Mouse (Mus musculus): ENCODE results near the gene Nrp1.

Nrp1 gene

GRCm38 (mm10) chr8:128505866-128506265 lies 147.5 kb downstream of the Nrp1 start:
- DNase-seq (ENCODE audit: low spot score in 2 of 2), result no peak

- peak in 1 of 2 experiments; percentile 55 for DNase-seq (ENCODE audit: low spot score in 2 of 2)
Measured at GRCm38 (mm10) chr8:128508723-128509122, 150.3 kb downstream of the Nrp1 start.

GRCm38 (mm10) chr8:128511021-128511420 lies 152.6 kb downstream of the Nrp1 start:
- DNase-seq (ENCODE audit: low spot score in 2 of 2), result no peak

DNA sequence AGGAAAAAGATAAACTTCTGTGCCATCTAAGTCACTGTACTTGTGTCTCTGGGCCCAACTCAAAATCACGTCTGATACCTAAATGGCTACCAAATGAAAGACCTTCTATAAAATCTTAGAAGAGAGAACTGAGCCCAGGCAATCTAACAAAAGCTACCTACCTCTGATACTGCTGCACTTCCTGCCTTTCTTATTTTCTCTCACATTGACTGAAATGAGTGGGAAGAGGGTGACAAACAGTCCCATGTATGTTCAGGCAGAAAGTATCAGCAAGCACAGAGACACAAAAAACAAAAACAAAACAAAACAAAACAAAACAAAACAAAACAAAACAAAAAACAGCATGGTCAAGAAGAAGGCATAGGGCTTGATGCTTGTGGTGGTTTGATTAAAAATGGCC lies 153.3 kb downstream of the Nrp1 start:
- DNase-seq (ENCODE audit: low spot score in 2 of 2), result no peak

GRCm38 (mm10) chr8:128516846-128517446 lies 158.5 kb downstream of the Nrp1 start:
- DNase-seq (ENCODE audit: low spot score in 2 of 2), result no peak

- no peak for DNase-seq (ENCODE audit: low spot score in 2 of 2)
Measured at GRCm38 (mm10) chr8:128517546-128518102, 159.2 kb downstream of the Nrp1 start.

DNA sequence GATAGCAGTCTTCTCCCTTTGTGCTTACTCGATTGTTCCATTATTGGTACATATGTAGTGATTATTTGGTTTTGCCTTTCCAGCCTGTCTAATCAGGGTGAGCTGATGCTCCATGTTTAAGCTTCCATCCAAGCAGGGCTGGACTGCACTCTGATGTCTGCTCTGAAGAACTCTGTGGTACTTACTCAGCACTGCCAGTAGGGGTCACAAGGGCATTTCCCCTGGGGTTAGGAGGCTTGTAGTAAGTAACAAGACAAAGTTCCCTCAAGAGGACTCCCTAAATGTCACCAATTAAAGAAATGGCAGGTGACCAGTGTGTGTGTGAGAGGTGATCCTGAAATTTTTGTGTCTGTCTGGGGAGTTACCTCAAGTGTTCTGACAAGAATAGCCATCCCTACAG lies 161.0 kb downstream of the Nrp1 start:
- no peak for DNase-seq (ENCODE audit: low spot score in 2 of 2)

DNA sequence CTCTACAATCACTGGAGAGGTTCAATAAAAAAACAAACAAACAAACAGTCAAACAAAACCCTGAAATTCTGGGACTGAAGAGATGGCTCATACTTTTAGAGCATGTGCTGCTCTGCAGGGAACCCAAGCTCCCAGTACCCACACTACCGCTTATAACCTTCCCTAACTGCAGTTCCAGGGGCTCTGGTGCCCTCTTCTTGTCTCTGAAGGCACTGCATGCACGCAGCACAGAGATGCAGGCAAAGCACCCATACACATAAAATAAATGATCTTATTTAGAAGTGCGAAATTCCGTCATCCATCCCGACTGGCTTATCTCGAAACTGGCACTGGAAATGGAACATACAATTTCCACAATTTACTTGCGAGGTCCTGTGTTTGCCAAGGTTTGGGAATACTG lies 165.4 kb downstream of the Nrp1 start:
- peak in 1 of 2 experiments; percentile 22 for DNase-seq (ENCODE audit: low spot score in 2 of 2)

GRCm38 (mm10) chr8:128525912-128526311 lies 167.5 kb downstream of the Nrp1 start:
- no peak for DNase-seq (ENCODE audit: low spot score in 2 of 2)

DNA sequence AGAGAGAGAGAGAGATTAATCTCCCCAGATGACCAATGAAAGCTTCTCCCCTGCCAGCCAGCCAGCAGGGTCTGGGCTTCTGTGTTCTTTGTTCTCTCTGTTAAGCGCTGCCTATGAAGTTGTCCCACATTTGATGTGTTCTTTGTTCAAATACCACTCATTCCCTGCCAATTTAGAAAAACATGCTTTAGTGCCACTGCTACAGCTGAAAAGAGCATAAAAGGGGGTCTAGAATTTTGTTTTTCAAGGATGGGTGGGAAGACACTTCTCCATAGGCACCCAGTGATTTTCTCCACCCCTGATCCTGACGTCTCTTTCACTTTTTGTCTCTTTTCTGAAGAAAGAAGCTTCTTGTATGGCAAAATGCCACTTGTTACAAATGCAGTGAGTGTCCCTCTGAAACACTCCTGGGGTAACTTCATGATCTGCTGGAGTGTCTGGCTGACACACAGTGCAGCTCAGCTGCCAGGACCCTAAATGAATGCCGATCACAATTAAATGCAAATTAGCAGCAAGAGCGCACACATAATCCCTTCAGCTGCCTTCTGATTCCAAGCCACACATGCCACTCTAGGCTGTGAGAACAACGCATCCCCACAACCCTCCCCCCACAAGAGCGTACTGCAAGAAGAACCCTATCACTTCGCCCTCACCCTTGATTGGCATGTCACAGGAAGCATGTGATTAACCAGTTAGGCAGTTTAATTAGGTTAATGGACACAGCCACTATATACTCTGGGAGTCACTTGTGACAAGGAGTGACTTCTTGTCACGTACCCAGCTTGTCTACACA lies 170.4 kb downstream of the Nrp1 start:
- DNase-seq (ENCODE audit: low spot score in 2 of 2), result peak in 1 of 2 experiments; percentile 23

DNA sequence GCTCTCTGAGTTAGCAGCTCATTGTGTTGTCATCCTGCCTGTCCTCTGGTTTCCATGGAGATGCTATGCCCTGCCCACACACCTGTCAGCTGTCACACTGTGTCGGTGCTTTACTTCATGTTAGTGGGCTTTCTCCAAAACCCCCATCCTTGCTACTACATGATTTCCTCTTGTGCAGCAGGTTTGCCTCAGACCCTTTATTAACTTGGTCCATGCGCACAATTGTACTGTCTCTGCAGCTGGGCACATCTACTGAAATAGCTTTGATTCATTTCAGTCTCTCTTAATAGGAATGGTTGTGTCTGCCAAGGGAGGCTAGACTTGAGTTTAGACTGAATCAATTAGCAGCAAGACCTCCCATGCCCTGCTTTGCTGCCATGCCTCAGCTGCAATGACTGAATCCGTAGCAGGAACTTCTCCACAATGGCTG lies 176.1 kb downstream of the Nrp1 start:
- DNase-seq (ENCODE audit: low spot score in 2 of 2), result no peak

DNA sequence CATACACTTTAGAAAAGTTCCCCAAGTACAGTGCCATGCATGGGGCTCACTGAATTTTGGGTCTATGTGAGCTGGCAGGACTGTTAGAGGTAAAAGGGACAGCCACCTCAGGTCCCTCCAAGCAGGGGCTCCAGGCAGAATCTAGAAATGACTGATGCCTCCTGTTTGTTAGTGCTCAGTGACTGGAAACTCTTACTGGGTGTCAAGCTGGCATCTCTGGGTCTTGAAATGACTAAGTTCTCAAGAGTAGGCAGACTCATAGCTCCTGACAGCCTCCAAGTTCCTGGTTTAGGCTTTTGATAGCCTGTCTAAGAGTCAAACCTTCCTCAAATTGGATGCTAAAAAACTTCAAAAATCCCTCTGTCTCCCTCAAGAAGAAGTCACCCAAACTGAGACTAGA lies 177.3 kb downstream of the Nrp1 start:
- DNase-seq (ENCODE audit: low spot score in 2 of 2), result no peak

- DNase-seq (ENCODE audit: low spot score in 2 of 2), result no peak
Measured at GRCm38 (mm10) chr8:128538378-128538777, 180.0 kb downstream of the Nrp1 start.

DNA sequence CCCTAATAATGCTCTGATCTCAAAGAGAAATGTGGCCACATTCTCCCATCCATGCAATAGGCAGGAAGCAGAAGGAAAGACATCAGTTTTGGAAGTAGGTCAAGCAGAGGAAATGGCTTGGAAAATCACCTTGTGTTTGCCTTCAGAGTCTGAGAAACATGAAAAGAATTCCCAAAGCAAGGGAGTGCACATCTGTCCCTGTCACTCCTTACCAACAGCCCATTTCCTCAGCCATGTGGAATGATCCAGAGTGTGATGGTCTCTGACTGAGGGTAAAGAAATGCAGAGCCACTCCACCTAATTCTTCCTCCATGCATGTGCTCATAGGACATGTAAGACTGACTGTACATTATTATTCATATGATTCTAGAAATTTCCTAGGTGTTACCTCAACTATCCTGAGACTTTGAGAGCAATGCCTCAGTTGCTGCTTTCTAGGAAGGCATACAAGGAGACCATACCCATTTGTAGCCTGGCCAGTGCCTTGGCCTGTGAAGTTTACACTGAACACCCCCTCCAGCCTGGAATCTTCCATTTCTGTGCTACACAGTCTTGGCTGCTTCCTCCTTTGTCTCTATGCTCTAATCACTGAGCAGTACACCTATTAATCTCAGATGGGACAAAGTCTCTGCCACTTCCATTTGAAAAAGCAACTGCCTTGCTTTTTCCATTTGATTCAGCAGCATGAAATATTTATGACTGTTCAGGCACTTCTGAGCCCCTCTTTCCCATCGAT lies 183.1 kb downstream of the Nrp1 start:
- no peak for DNase-seq (ENCODE audit: low spot score in 2 of 2)

DNA sequence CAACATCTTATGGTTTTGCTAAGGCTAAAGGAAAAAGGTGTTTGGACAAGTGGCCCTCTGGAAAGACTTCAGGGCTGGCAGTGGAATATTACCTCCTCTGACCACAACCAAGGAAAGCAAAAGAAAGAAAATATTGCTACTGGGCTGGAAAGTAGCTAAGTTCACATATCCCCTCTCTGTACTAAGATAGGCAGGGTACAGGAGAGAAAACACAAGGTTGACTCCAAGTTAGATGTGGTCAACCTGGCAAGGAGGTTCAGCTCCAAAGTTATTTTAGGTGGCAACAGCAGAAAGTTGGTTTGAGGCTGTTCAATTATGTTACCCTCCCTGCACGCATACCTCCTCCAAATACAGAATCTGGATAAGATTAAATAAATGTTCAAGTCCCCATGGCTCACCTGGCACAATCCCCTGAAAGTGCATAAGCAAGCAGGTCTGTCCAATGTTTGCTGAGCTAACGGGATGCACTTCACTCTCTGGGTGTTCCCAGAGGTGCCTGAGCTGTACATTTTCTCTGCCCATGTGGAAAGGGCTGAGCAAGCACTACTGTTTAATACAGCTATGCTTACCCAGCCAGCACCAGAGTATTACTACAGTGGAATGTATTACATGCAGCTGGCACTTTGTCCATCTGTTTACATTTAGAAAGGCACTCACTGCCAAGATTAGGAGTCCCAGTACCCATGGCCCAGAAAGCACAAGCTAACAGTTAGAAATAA lies 185.9 kb downstream of the Nrp1 start:
- no peak for DNase-seq (ENCODE audit: low spot score in 2 of 2)

GRCm38 (mm10) chr8:128546287-128546686 lies 187.9 kb downstream of the Nrp1 start:
- no peak for DNase-seq (ENCODE audit: low spot score in 2 of 2)

GRCm38 (mm10) chr8:128547361-128547760 lies 189.0 kb downstream of the Nrp1 start:
- no peak for DNase-seq (ENCODE audit: low spot score in 2 of 2)

DNA sequence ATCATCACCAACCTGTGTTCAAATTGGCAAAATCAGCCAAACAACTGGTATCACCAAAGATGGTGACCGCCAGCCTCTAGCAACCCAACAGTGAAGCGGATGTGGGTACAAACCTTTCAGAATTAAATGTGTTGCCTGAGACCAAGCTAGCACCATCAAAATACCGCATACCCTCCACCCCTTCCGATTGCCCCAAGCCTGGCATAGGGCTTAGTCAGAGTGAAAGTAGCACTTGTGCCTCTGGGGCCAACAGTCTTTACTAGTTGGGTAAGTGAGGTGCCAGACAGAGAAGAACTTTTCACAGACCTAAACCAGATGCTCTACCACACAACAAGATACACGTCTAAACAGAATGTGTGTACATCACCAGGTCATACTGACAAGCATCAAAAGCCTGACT lies 191.3 kb downstream of the Nrp1 start:
- DNase-seq (ENCODE audit: low spot score in 2 of 2), result no peak

GRCm38 (mm10) chr8:128551421-128552139 lies 193.2 kb downstream of the Nrp1 start:
- DNase-seq (ENCODE audit: low spot score in 2 of 2), result peak; percentile 72 to 77

All from cerebellum, postnatal 4 days (tissue).